Mouse (Mus musculus): ENCODE data around the gene Dock4. TPM values are rescaled to one million over a fixed set of nuclear protein-coding genes. Genes with fewer than 3 reads are reported as not detected.
A peak's percentile ranks its signal among the peaks of the same experiment; 100 is the strongest.

The Dock4 gene
- total RNA-seq, 2 experiments from 2014 or later: 97.3 to 104 TPM

- no peak for TF ChIP-seq CTCF (IDR thresholded peaks at IDR 0.05)
- no peak for DNase-seq (ENCODE audit: extremely low spot score in 1 of 2, low spot score in 2 of 2)
- H3K27ac ChIP-seq: no peak overlapping the region
- no peak overlapping the region for H3K4me3 ChIP-seq
- intact Hi-C loops (cut with DNase I): no loop called here
These were observed 300.3 kb downstream of the Dock4 start for GRCm38 (mm10) chr12:40746081-40746480.

GRCm38 (mm10) chr12:40759281-40759680 lies 313.5 kb downstream of the Dock4 start:
- intact Hi-C loops (cut with DNase I): no loop called here
- Histone ChIP-seq H3K4me3 (no peak overlapping the region), H3K27ac (no peak overlapping the region)
- DNase-seq (ENCODE audit: extremely low spot score in 1 of 2, low spot score in 2 of 2): no peak
- TF ChIP-seq CTCF (IDR thresholded peaks at IDR 0.05): no peak

- no peak for DNase-seq (ENCODE audit: extremely low spot score in 1 of 2, low spot score in 2 of 2)
- TF ChIP-seq CTCF (IDR thresholded peaks at IDR 0.05): no peak
- Histone ChIP-seq H3K27ac (no peak overlapping the region), H3K4me3 (no peak overlapping the region)
- intact Hi-C loops (cut with DNase I): no loop called here
These were observed 321.6 kb downstream of the Dock4 start for GRCm38 (mm10) chr12:40767258-40767816.

GRCm38 (mm10) chr12:40773091-40773490 lies 327.3 kb downstream of the Dock4 start:
- no peak for TF ChIP-seq CTCF (IDR thresholded peaks at IDR 0.05)
- intact Hi-C loops (cut with DNase I): no loop called here
- Histone ChIP-seq H3K27ac (no peak overlapping the region), H3K4me3 (no peak overlapping the region)
- DNase-seq (ENCODE audit: extremely low spot score in 1 of 2, low spot score in 2 of 2): no peak

- no peak; the same call in 1 of the 2 replicates for TF ChIP-seq CTCF (IDR thresholded peaks at IDR 0.05)
These were observed 335.8 kb downstream of the Dock4 start for GRCm38 (mm10) chr12:40781554-40781953.

GRCm38 (mm10) chr12:40788621-40789111 lies 342.9 kb downstream of the Dock4 start:
- Histone ChIP-seq H3K4me3 (no peak overlapping the region), H3K27ac (peak overlapping the region; percentile 79; the same call in 1 of the 2 replicates)
- no peak for TF ChIP-seq CTCF (IDR thresholded peaks at IDR 0.05)
- no peak for DNase-seq (ENCODE audit: extremely low spot score in 1 of 2, low spot score in 2 of 2)
- intact Hi-C loops (cut with DNase I): no loop called here

More at GRCm38 (mm10) chr12:40781554-40781953, 335.8 kb downstream of the Dock4 start:
- no peak for DNase-seq (ENCODE audit: extremely low spot score in 1 of 2, low spot score in 2 of 2)
- H3K4me3 ChIP-seq: no peak overlapping the region
- H3K27ac ChIP-seq: no peak overlapping the region
- intact Hi-C loops (cut with DNase I): no loop called here

- Histone ChIP-seq H3K4me3 (no peak overlapping the region), H3K27ac (peak overlapping the region; percentile 79)
- intact Hi-C loops (cut with DNase I): no loop called here
- TF ChIP-seq CTCF (IDR thresholded peaks at IDR 0.05): no peak
- no peak for DNase-seq (ENCODE audit: extremely low spot score in 1 of 2, low spot score in 2 of 2)
These were observed 343.9 kb downstream of the Dock4 start for GRCm38 (mm10) chr12:40789379-40790361.

- intact Hi-C loops (cut with DNase I): no loop called here
- Histone ChIP-seq H3K27ac (no peak overlapping the region), H3K4me3 (no peak overlapping the region)
- TF ChIP-seq CTCF (IDR thresholded peaks at IDR 0.05): no peak
- no peak for DNase-seq (ENCODE audit: extremely low spot score in 1 of 2, low spot score in 2 of 2)
These were observed 345.5 kb downstream of the Dock4 start for GRCm38 (mm10) chr12:40791221-40791620.

GRCm38 (mm10) chr12:40792184-40792650 lies 346.5 kb downstream of the Dock4 start:
- no peak for TF ChIP-seq CTCF (IDR thresholded peaks at IDR 0.05)
- Histone ChIP-seq H3K4me3 (no peak overlapping the region), H3K27ac (no peak overlapping the region; the same call in 1 of the 2 replicates)
- DNase-seq (ENCODE audit: extremely low spot score in 1 of 2, low spot score in 2 of 2): no peak
- intact Hi-C loops (cut with DNase I): no loop called here

GRCm38 (mm10) chr12:40794066-40794465 lies 348.3 kb downstream of the Dock4 start:
- no peak for TF ChIP-seq CTCF (IDR thresholded peaks at IDR 0.05)
- intact Hi-C loops (cut with DNase I): no loop called here
- DNase-seq (ENCODE audit: extremely low spot score in 1 of 2, low spot score in 2 of 2): peak in 1 of 2 experiments; percentile 25
- Histone ChIP-seq H3K4me3 (peak overlapping the region; percentile 33), H3K27ac (peak overlapping the region; percentile 67)

GRCm38 (mm10) chr12:40794756-40795155 lies 349.0 kb downstream of the Dock4 start:
- no peak for DNase-seq (ENCODE audit: extremely low spot score in 1 of 2, low spot score in 2 of 2)
- peak overlapping the region; percentile 67 for H3K27ac ChIP-seq
- no peak for TF ChIP-seq CTCF (IDR thresholded peaks at IDR 0.05)
- peak overlapping the region; percentile 33 for H3K4me3 ChIP-seq
- intact Hi-C loops (cut with DNase I): loop anchor here (5.0 kb wide), 1 partner anchor 347 kb away; the partner anchor contains the start of genes Dock4 and Zfp277

- DNase-seq (ENCODE audit: extremely low spot score in 1 of 2, low spot score in 2 of 2): no peak
- TF ChIP-seq CTCF (IDR thresholded peaks at IDR 0.05): no peak
- Histone ChIP-seq H3K4me3 (no peak overlapping the region; the same call in 1 of the 2 replicates), H3K27ac (peak overlapping the region; percentile 19; the same call in 1 of the 2 replicates)
- intact Hi-C loops (cut with DNase I): loop anchor here (5.0 kb wide), 1 partner anchor 348 kb away; the partner anchor contains the start of genes Dock4 and Zfp277
These were observed 350.0 kb downstream of the Dock4 start for GRCm38 (mm10) chr12:40795768-40796167.

All from left cerebral cortex, adult 2 months (tissue).